Mouse (Mus musculus) hindbrain, embryonic 13.5 days (tissue): Measurements from ENCODE around the gene Ttc30b. TPM values are rescaled to one million over a fixed set of nuclear protein-coding genes. Genes with fewer than 3 reads are reported as not detected.

ENCODE experiments used
- polyA plus RNA-seq: library from polyadenylated mRNA; unstranded; fragments of >200 nt; fragmentation: Nextera tagmentation; extraction: Ambion mirVana; gene quantifications from 2 replicates; pipeline ENCODE4 v1.2.1, GENCODE M21; 2015

The Ttc30b gene
- polyA plus RNA-seq, 1 experiment from 2014 or later = 20.9 TPM

Other genes starting within 250 kb of the Ttc30b start
- gene Nfe2l2, start 233.9 kb downstream of the Ttc30b start, polyA plus RNA-seq = 12.9 and 13.6 TPM in 2 replicates
- gene Agps, start 106.4 kb downstream of the Ttc30b start, polyA plus RNA-seq = 32.8 and 32.9 TPM in 2 replicates
- gene Ttc30a2, start 39.6 kb upstream of the Ttc30b start, polyA plus RNA-seq = 1.0 and 1.1 TPM in 2 replicates
- 7.3 and 8.2 TPM in 2 replicates for gene Ttc30a1, start 43.4 kb upstream of the Ttc30b start, polyA plus RNA-seq